In the genomic region with DNA sequence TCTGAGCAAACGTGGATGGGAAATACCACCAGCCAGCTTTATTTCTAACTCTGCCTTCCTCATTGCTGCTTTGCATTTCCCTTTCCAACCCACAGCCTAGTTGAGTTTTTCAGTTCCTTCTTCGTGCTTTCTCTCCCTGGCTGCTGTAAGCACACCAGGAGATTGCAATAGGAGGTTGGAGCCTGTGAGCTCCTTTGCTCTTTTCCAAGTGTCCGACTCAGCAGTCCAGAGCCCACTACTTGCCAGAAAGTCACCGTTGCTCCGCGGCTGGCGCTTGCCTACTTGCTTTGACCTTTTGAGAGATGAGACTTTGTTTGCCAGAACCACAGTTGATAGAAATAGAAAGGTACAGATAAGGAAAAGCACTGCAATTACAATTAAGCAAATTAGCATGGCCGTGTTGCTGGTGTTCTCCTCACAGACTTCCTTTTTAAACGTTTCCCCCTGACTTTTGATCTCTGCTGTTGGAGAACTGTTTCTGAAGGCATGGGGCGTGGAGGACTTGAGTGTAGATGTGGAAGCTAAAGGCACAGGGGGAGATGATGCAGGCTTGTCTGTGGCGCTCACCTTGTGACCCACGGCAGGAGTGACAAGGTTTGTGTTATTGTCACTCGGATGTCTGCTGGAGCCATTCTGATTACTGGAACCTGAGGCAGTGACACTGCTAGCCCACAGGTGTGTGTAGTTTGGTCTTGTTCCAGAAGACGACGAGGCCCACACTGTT, we compare ENCODE assay signal across 9 mouse cellular contexts. TPM values are rescaled to one million over a fixed set of nuclear protein-coding genes. Genes with fewer than 3 reads are reported as not detected.
DNase-seq lines count a peak whose midpoint lies in the region; ATAC-seq and TF ChIP-seq lines count a peak whose summit lies in the region.
"Had no signal": no experiment of that assay in that cellular context is flagged by ENCODE, and none has a peak within 500 bp of the region (broad histone marks: within the 10 kb centered on the region; RNA-seq: fewer than 3 reads in every experiment).

No protein-coding gene starts in this region.

- intact Hi-C loops in heart, postnatal 14 days (cut with DNase I), result no loop called here

- no peaks in the 10 kb centered on the region for H3K9me3 ChIP-seq in midbrain, postnatal 0 days (ENCODE audit: low read length)
- no peaks in the 10 kb centered on the region for H3K9me3 ChIP-seq in hindbrain, embryonic 12.5 days (replicated peaks)

- H3K27me3 ChIP-seq in midbrain, postnatal 0 days (ENCODE audit: insufficient read depth, low read length), result no peaks in the 10 kb centered on the region
- no peaks in the 10 kb centered on the region for H3K27me3 ChIP-seq in hindbrain, embryonic 12.5 days

- H3K4me1 ChIP-seq in bone marrow macrophage, adult 2 months (ENCODE audit: control insufficient read depth, insufficient read depth, low read length), result peaks cover 40% of the 10 kb centered on the region
- H3K4me1 ChIP-seq in midbrain, postnatal 0 days (ENCODE audit: insufficient read depth, low read length), result no peaks in the 10 kb centered on the region
- no peaks in the 10 kb centered on the region for H3K4me1 ChIP-seq in hindbrain, embryonic 12.5 days

- 83% methylated on average over 15 of the region's 15 CpGs for WGBS in midbrain, postnatal 0 days
- 87% methylated on average over 15 of the region's 15 CpGs for WGBS in hindbrain, embryonic 12.5 days

- H3K4me3 ChIP-seq in bone marrow macrophage, adult 2 months (ENCODE audit: insufficient read depth, low read length), result peak overlapping the region; percentile 43
- H3K4me3 ChIP-seq in midbrain, postnatal 0 days (ENCODE audit: low read depth, low read length), result no peak overlapping the region
- no peak overlapping the region for H3K4me3 ChIP-seq in hindbrain, embryonic 12.5 days

- TF ChIP-seq POLR2A in bone marrow macrophage, adult 2 months (IDR thresholded peaks at IDR 0.05; ENCODE audit: borderline replicate concordance, low read depth, low read length), result no peak

- peak; percentile 62 for DNase-seq in layer of hippocampus, adult 9-11 months
- DNase-seq in layer of hippocampus, adult 18-20 months (ENCODE audit: low spot score in 2 of 2), result no peak
- peak; percentile 25 to 32 for DNase-seq in heart, postnatal 14 days
- DNase-seq in midbrain, postnatal 0 days (ENCODE audit: low spot score), result no peak

- peak overlapping the region; percentile 98 for H3K27ac ChIP-seq in bone marrow macrophage, adult 2 months (ENCODE audit: insufficient read depth, low read depth, low read length)
- H3K27ac ChIP-seq in midbrain, postnatal 0 days (ENCODE audit: low read depth, low read length), result no peak overlapping the region
- no peak overlapping the region for H3K27ac ChIP-seq in hindbrain, embryonic 12.5 days

- no peak for TF ChIP-seq CTCF in bone marrow macrophage, adult 2 months (IDR thresholded peaks at IDR 0.05; ENCODE audit: low read depth, low read length)
- TF ChIP-seq CTCF in midbrain, postnatal 0 days (IDR thresholded peaks at IDR 0.05), result no peak

- ATAC-seq in megakaryocyte progenitor cell, adult 5-6 weeks (replicated peaks; ENCODE audit: poor library complexity), result peak; percentile 9; the same call in 1 of the 2 replicates
- ATAC-seq in cerebellum, adult (ENCODE audit: insufficient number of reproducible peaks, low FRiP score, low TSS enrichment), result no peak
- ATAC-seq in midbrain, postnatal 0 days (ENCODE audit: low FRiP score), result no peak
- no peak for ATAC-seq in hindbrain, embryonic 12.5 days (ENCODE audit: low FRiP score)

- H3K9ac ChIP-seq in midbrain, postnatal 0 days (replicated peaks; ENCODE audit: low read length, poor library complexity, severe bottlenecking), result no peak overlapping the region
- H3K9ac ChIP-seq in hindbrain, embryonic 12.5 days, result no peak overlapping the region

- H3K4me2 ChIP-seq in midbrain, postnatal 0 days (ENCODE audit: low read depth, low read length, poor library complexity, severe bottlenecking), result no peak overlapping the region
- H3K4me2 ChIP-seq in hindbrain, embryonic 12.5 days (replicated peaks), result no peak overlapping the region

- peaks cover 6% of the 10 kb centered on the region; the same call in 1 of the 2 replicates for H3K36me3 ChIP-seq in midbrain, postnatal 0 days (ENCODE audit: insufficient read depth, low read length)
- peaks cover 8% of the 10 kb centered on the region; the same call in 1 of the 2 replicates for H3K36me3 ChIP-seq in hindbrain, embryonic 12.5 days

RNA-seq across cellular contexts. Expression of gene Evi2, which starts 3.2 kb away (rescaled TPM):
- not detected for total RNA-seq in layer of hippocampus, adult 18-20 months (2021)
- polyA plus RNA-seq in bone marrow macrophage, adult 2 months (2012; ENCODE audit: insufficient read depth, insufficient read length, missing spikeins), result 30.8 and 33.9 TPM in 2 replicates
- total RNA-seq in heart, postnatal 14 days (2021), result under 1 TPM in 1 of 2 experiments, not detected in 1; 0.15 TPM
- 30.6 and 31.5 TPM in 2 replicates for total RNA-seq in megakaryocyte progenitor cell, adult 5-6 weeks (2015)
- 3.9 and 5.5 TPM in 2 replicates for total RNA-seq in megakaryocyte progenitor cell, adult 5-6 weeks (2017)
- 0.24 TPM in 1 of 2 replicates, not detected in the other for total RNA-seq in midbrain, postnatal 0 days (2014; rRNA removed)
- polyA plus RNA-seq in midbrain, postnatal 0 days (2015; fragmentation: Nextera tagmentation; extraction: Ambion mirVana), result 0.26 and 0.28 TPM in 2 replicates
- 1.2 TPM in 2 replicates for polyA plus RNA-seq in hindbrain, embryonic 12.5 days (2016; fragmentation: Nextera tagmentation; extraction: Ambion mirVana)

RNA-seq across cellular contexts. Expression of gene Evi2a, which starts 3.2 kb away (rescaled TPM):
- 10 to 100 TPM; 28.7 to 29.7 TPM for total RNA-seq in layer of hippocampus, adult 18-20 months (2021)
- polyA plus RNA-seq in bone marrow macrophage, adult 2 months (2012; ENCODE audit: insufficient read depth, insufficient read length, missing spikeins), result 423 and 440 TPM in 2 replicates
- 1 to 10 TPM; 1.1 to 2.1 TPM for total RNA-seq in heart, postnatal 14 days (2021)
- 19.5 and 20.0 TPM in 2 replicates for total RNA-seq in megakaryocyte progenitor cell, adult 5-6 weeks (2015)
- total RNA-seq in megakaryocyte progenitor cell, adult 5-6 weeks (2017), result 17.5 and 24.0 TPM in 2 replicates
- total RNA-seq in midbrain, postnatal 0 days (2014; rRNA removed), result 2.3 and 2.7 TPM in 2 replicates
- polyA plus RNA-seq in midbrain, postnatal 0 days (2015; fragmentation: Nextera tagmentation; extraction: Ambion mirVana), result 4.0 and 4.7 TPM in 2 replicates
- 3.1 and 4.6 TPM in 2 replicates for polyA plus RNA-seq in hindbrain, embryonic 12.5 days (2016; fragmentation: Nextera tagmentation; extraction: Ambion mirVana)

RNA-seq across cellular contexts. Expression of gene Evi2b, which starts 3.6 kb away (rescaled TPM):
- total RNA-seq in layer of hippocampus, adult 18-20 months (2021), result under 1 TPM; 0.41 to 0.54 TPM
- 333 and 359 TPM in 2 replicates for polyA plus RNA-seq in bone marrow macrophage, adult 2 months (2012; ENCODE audit: insufficient read depth, insufficient read length, missing spikeins)
- 1 to 10 TPM; 1.1 to 1.2 TPM for total RNA-seq in heart, postnatal 14 days (2021)
- total RNA-seq in megakaryocyte progenitor cell, adult 5-6 weeks (2015), result 454 and 486 TPM in 2 replicates
- 75.7 and 78.7 TPM in 2 replicates for total RNA-seq in megakaryocyte progenitor cell, adult 5-6 weeks (2017)
- 0.77 TPM in 1 of 2 replicates, not detected in the other for total RNA-seq in midbrain, postnatal 0 days (2014; rRNA removed)
- polyA plus RNA-seq in midbrain, postnatal 0 days (2015; fragmentation: Nextera tagmentation; extraction: Ambion mirVana), result 0.23 and 0.42 TPM in 2 replicates
- polyA plus RNA-seq in hindbrain, embryonic 12.5 days (2016; fragmentation: Nextera tagmentation; extraction: Ambion mirVana), result 0.18 and 0.63 TPM in 2 replicates

RNA-seq across cellular contexts. Expression of gene Omg, which starts 23.3 kb away (rescaled TPM):
- 10 to 100 TPM; 79.7 to 86.5 TPM for total RNA-seq in layer of hippocampus, adult 18-20 months (2021)
- polyA plus RNA-seq in bone marrow macrophage, adult 2 months (2012; ENCODE audit: insufficient read depth, insufficient read length, missing spikeins), result 0.48 TPM in 1 of 2 replicates, not detected in the other
- not detected for total RNA-seq in heart, postnatal 14 days (2021)
- total RNA-seq in megakaryocyte progenitor cell, adult 5-6 weeks (2015), result 0.67 and 0.98 TPM in 2 replicates
- 0.14 and 0.33 TPM in 2 replicates for total RNA-seq in megakaryocyte progenitor cell, adult 5-6 weeks (2017)
- 20.5 and 31.4 TPM in 2 replicates for total RNA-seq in midbrain, postnatal 0 days (2014; rRNA removed)
- 27.2 and 34.3 TPM in 2 replicates for polyA plus RNA-seq in midbrain, postnatal 0 days (2015; fragmentation: Nextera tagmentation; extraction: Ambion mirVana)
- polyA plus RNA-seq in hindbrain, embryonic 12.5 days (2016; fragmentation: Nextera tagmentation; extraction: Ambion mirVana), result 1.1 and 1.4 TPM in 2 replicates
- total RNA-seq: hematopoietic stem cell, adult 5-6 weeks had no signal

Comparison
In these comparisons a context has a peak if more than half of its experiments do, and no peak if none do; other contexts are left out.
1. DNase-seq: peak in layer of hippocampus, adult 9-11 months (single experiment) and heart, postnatal 14 days (2 of 2); none in layer of hippocampus, adult 18-20 months (0 of 2) and midbrain, postnatal 0 days (single experiment).
2. RNA of gene Evi2b, which starts 3.6 kb away (total RNA-seq): 75.7 to 486 TPM in megakaryocyte progenitor cell, adult 5-6 weeks; 1.1 to 1.2 TPM in heart, postnatal 14 days, 0.77 TPM in midbrain, postnatal 0 days and 0.41 to 0.54 TPM in layer of hippocampus, adult 18-20 months; every median in the first group is over 10 times any median in the second.